Mouse (Mus musculus) spleen, adult 18-20 months (tissue): ENCODE measurements at regions not wholly inside any gene's neighbourhood (a gene's known extent, or its start where the extent isn't known, plus 50 kb on each side); places are given as distances from the start of the nearest gene placed in this dataset.

ENCODE experiments used
- DNase-seq, 2 experiments: peaks; one replicate each; pipeline ENCODE4 v3.0.0; 2022; ENCODE audit warnings: mixed read lengths in 2 of 2

- no peak for DNase-seq
Measured at GRCm38 (mm10) chr9:85450877-85451276, 123.7 kb upstream of the Tent5a start.

- DNase-seq: no peak
Measured at GRCm38 (mm10) chr9:85449493-85449892, 122.3 kb upstream of the Tent5a start.

GRCm38 (mm10) chr9:85442761-85443505, 115.8 kb upstream of the Tent5a start:
- no peak for DNase-seq

GRCm38 (mm10) chr9:85439664-85440063, 112.5 kb upstream of the Tent5a start:
- no peak for DNase-seq

- DNase-seq: no peak
Measured at GRCm38 (mm10) chr9:85432220-85432619, 105.1 kb upstream of the Tent5a start.

GRCm38 (mm10) chr9:85426809-85427208, 99.7 kb upstream of the Tent5a start:
- no peak for DNase-seq

GRCm38 (mm10) chr9:85423908-85424307, 96.8 kb upstream of the Tent5a start:
- no peak for DNase-seq

- no peak for DNase-seq
Measured at GRCm38 (mm10) chr9:85414391-85414790, 87.2 kb upstream of the Tent5a start.

GRCm38 (mm10) chr9:85413813-85414212, 86.7 kb upstream of the Tent5a start:
- DNase-seq: no peak

GRCm38 (mm10) chr9:85410643-85411296, 83.6 kb upstream of the Tent5a start:
- DNase-seq: peak in 1 of 2 experiments; percentile 3

GRCm38 (mm10) chr9:85409974-85410506, 82.9 kb upstream of the Tent5a start:
- no peak for DNase-seq

GRCm38 (mm10) chr9:85408461-85408860, 81.3 kb upstream of the Tent5a start:
- no peak for DNase-seq

GRCm38 (mm10) chr9:85407592-85407991, 80.4 kb upstream of the Tent5a start:
- DNase-seq: no peak

GRCm38 (mm10) chr9:85401736-85402135, 74.6 kb upstream of the Tent5a start:
- no peak for DNase-seq

- DNase-seq: no peak
Measured at GRCm38 (mm10) chr9:85400600-85401313, 73.6 kb upstream of the Tent5a start.

GRCm38 (mm10) chr9:85394975-85395374, 67.8 kb upstream of the Tent5a start:
- DNase-seq: no peak

GRCm38 (mm10) chr9:85391283-85391682, 64.1 kb upstream of the Tent5a start:
- DNase-seq: no peak

- no peak for DNase-seq
Measured at GRCm38 (mm10) chr9:85388775-85389393, 61.7 kb upstream of the Tent5a start.

GRCm38 (mm10) chr9:85382413-85382812, 55.3 kb upstream of the Tent5a start:
- no peak for DNase-seq

GRCm38 (mm10) chr9:85380756-85381155, 53.6 kb upstream of the Tent5a start:
- DNase-seq: no peak

GRCm38 (mm10) chr9:85379135-85379534, 52.0 kb upstream of the Tent5a start:
- DNase-seq: no peak
